Mouse (Mus musculus): ENCODE results near the gene Safb.

DNA sequence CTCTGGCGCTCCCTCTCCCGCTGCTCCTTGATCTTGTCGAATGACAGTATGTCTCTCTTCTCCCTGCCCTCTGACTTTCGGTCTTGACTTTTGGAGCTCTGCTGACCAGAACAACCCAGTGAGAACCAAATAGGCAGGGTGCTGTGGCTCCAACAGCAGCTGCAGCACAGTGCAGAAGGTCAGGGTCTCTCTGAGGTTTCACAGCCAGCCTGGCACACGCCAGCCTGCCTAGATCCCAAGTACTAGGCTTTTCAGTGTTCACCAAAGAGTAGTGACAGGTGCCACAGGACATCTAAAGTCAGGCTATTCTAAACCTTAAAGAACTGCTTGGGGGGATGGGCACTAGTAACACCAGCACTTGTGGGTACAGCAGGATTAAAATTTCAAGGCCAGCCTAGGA, 17.7 kb upstream of the Safb start:
- TF ChIP-seq MAFK (IDR thresholded peaks at IDR 0.05; ENCODE audit: insufficient read depth, low read depth, low read length) (no peak), ZC3H11A (IDR thresholded peaks at IDR 0.05; ENCODE audit: borderline replicate concordance, low read depth, low read length) (no peak), ZNF384 (IDR thresholded peaks at IDR 0.05; ENCODE audit: low read depth, low read length) (no peak)
